Mouse (Mus musculus): Measurements from ENCODE around the gene Diexf.

DNA sequence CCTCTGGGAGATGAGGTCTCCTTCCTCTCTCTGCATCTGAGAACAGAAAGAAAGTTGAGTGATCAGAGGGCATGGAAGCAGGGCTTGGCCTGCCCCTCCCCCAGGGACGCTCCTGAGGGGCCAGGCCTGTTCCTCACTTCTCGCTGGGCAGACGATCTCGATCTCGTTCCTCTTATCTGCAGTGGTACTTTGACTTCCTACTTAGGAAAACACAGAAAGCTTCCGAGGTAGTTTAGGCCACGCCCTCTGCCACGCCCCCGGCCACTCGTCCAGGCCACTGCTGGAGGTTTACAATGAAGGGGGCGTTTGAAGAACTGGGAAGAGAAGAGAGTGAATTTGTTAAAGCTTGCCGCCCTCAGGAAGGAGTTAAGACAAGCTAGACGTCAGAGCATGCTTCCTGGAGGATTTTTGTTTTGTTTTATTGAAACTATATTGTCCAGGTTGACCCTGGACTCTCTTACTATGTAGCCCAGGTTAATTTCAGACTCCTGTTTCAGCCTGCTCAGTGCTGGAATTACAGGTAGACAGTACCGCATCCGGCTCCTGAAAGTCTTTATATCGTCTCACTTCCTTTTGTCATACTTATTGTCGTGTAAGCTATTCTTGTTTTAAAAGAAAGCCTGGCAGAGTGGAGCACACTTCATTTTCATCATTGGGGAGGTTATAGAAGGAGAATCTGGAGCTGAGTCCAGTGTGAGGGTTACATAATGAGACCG, 30.4 kb upstream of the Diexf start:
- TF ChIP-seq CHD2 (IDR thresholded peaks at IDR 0.05; ENCODE audit: low read depth, low read length) (no peak), ZC3H11A (IDR thresholded peaks at IDR 0.05; ENCODE audit: borderline replicate concordance, low read depth, low read length) (no peak), HCFC1 (IDR thresholded peaks at IDR 0.05; ENCODE audit: borderline replicate concordance, insufficient read depth, low read length) (no peak), MAFK (IDR thresholded peaks at IDR 0.05; ENCODE audit: insufficient read depth, low read depth, low read length) (no peak), ZNF384 (IDR thresholded peaks at IDR 0.05; ENCODE audit: low read depth, low read length) (no peak)
